In the genomic region with DNA sequence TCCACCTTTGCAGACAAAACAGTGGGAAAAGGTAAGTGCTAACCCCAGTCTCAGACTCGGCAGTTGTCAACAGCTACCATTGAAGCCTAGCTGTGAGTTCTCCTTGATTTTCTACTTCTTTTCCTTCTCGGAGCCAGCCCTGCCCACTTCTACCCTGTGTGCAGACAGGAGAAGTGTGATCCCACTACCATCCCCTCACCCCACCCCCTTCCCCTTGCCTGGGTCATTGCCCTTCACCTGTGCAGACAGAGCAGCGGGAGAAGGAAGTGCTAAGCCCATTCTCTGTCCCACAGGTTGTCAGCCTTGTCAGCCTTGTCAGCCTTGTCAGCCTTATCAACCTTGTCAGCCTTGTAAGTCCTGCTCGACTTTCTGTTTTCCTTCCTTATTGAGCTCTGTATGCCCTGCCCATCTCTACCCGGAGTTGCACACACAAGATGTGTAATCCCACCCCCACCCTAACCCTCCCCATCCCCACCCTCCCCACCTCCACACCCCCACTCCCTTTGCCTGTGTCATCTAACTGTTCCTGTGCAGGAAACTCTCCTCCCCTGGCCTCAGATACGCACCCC, we compare ENCODE assay signal across 25 mouse cellular contexts. TPM values are rescaled to one million over a fixed set of nuclear protein-coding genes. Genes with fewer than 3 reads are reported as not detected.
DNase-seq lines count a peak whose midpoint lies in the region; ATAC-seq and TF ChIP-seq lines count a peak whose summit lies in the region.
"Had no signal": no experiment of that assay in that cellular context is flagged by ENCODE, and none has a peak within 500 bp of the region (broad histone marks: within the 10 kb centered on the region; RNA-seq: fewer than 3 reads in every experiment).

No protein-coding gene starts in this region.

- TF ChIP-seq POLR2A in MEL (IDR thresholded peaks at IDR 0.05; ENCODE audit: control insufficient read depth in 1 of 2, insufficient read depth in 1 of 2, low read depth in 1 of 2, low read length in 2 of 2, poor library complexity in 1 of 2), result no peak

- H3K79me2 ChIP-seq in MEL (ENCODE audit: control insufficient read depth, insufficient read depth, low read length, poor library complexity), result no peaks in the 10 kb centered on the region

- H3K9ac ChIP-seq in MEL (ENCODE audit: control insufficient read depth, low read depth, low read length, poor library complexity, severe bottlenecking), result no peak overlapping the region
- 0 out of 2 replicates have a peak overlapping the region, but pooled peaks have one; percentile 6 for H3K9ac ChIP-seq in liver, embryonic 12.5 days
- H3K9ac ChIP-seq in midbrain, embryonic 14.5 days (replicated peaks; ENCODE audit: low read length), result no peak overlapping the region
- H3K9ac ChIP-seq: embryonic facial prominence, embryonic 12.5 days; heart, embryonic 15.5 days; neural tube, embryonic 13.5 days had no signal

- WGBS in liver, embryonic 12.5 days (ENCODE audit: insufficient replicate concordance), result 9% methylated on average over 6 of the region's 6 CpGs
- 68% methylated on average over 6 of the region's 6 CpGs for WGBS in midbrain, embryonic 14.5 days

- peak; percentile 26 to 27; a peak in 2 of 4 replicates for ATAC-seq in hematopoietic stem cell, adult 5-6 weeks (replicated peaks in 1 of 2; ENCODE audit: insufficient read depth in 1 of 2, low FRiP score in 2 of 2, low TSS enrichment in 1 of 2, low read depth in 1 of 2, poor library complexity in 2 of 2, severe bottlenecking in 2 of 2)
- peak; percentile 85 for ATAC-seq in liver, embryonic 12.5 days
- ATAC-seq in megakaryocyte-erythroid progenitor cell, adult 5-6 weeks (replicated peaks; ENCODE audit: low FRiP score, low TSS enrichment, poor library complexity, severe bottlenecking), result peak; percentile 46
- no peak for ATAC-seq in midbrain, embryonic 14.5 days (ENCODE audit: low FRiP score, low TSS enrichment)
- ATAC-seq: forebrain, embryonic 16.5 days had no signal

- TF ChIP-seq EP300 in MEL (IDR thresholded peaks at IDR 0.05; ENCODE audit: low read depth in 1 of 2, low read length in 2 of 2), result no peak

- TF ChIP-seq CTCF in MEL (IDR thresholded peaks at IDR 0.05 in 2 of 3, conservative IDR thresholded peaks at IDR 0.05 in 1 of 3; ENCODE audit: control insufficient read depth in 1 of 3, insufficient read depth in 1 of 3, low read depth in 2 of 3, low read length in 3 of 3, poor library complexity in 1 of 3, severe bottlenecking in 1 of 3), result no peak

- DNase-seq in MEL (ENCODE audit: low read depth, low spot score), result peak; percentile 44
- DNase-seq in kidney, postnatal 14 days, result no peak
- DNase-seq in cerebellum, adult 9-11 months, result no peak
- no peak for DNase-seq in lung, postnatal 25 days (ENCODE audit: low spot score)
- no peak for DNase-seq in midbrain, embryonic 14.5 days
- DNase-seq: adrenal gland, adult 8-10 months; cerebellum, adult 9-10 months; gastrocnemius, postnatal 25 days; kidney, adult 18-20 months; kidney, postnatal 10 days; left cerebral cortex, postnatal 4 days; lung, postnatal 10 days had no signal

- no peak overlapping the region for H3K4me3 ChIP-seq in MEL (ENCODE audit: control insufficient read depth in 1 of 2, insufficient read depth in 1 of 2, low read depth in 2 of 2, low read length in 2 of 2)
- no peak overlapping the region for H3K4me3 ChIP-seq in liver, embryonic 12.5 days
- no peak overlapping the region for H3K4me3 ChIP-seq in midbrain, embryonic 14.5 days (replicated peaks; ENCODE audit: low read depth, low read length)
- H3K4me3 ChIP-seq: embryonic facial prominence, embryonic 12.5 days; heart, embryonic 15.5 days; midbrain, embryonic 10.5 days; neural tube, embryonic 13.5 days had no signal

- H3K27ac ChIP-seq in MEL (ENCODE audit: control insufficient read depth, low read depth, low read length), result no peak overlapping the region
- H3K27ac ChIP-seq in liver, embryonic 12.5 days, result peak overlapping the region; percentile 11; the same call in 1 of the 2 replicates
- no peak overlapping the region for H3K27ac ChIP-seq in midbrain, embryonic 14.5 days (replicated peaks; ENCODE audit: low read depth, low read length)
- H3K27ac ChIP-seq: embryonic facial prominence, embryonic 12.5 days; heart, embryonic 15.5 days; midbrain, embryonic 10.5 days; neural tube, embryonic 13.5 days had no signal

- H3K4me2 ChIP-seq in liver, embryonic 12.5 days, result peak overlapping the region; percentile 46
- no peak overlapping the region for H3K4me2 ChIP-seq in midbrain, embryonic 14.5 days (ENCODE audit: low read length)
- H3K4me2 ChIP-seq: embryonic facial prominence, embryonic 12.5 days; heart, embryonic 15.5 days; neural tube, embryonic 13.5 days had no signal

- H3K27me3 ChIP-seq in MEL (ENCODE audit: control insufficient read depth in 1 of 2, insufficient read depth in 2 of 2, low read length in 2 of 2), result peaks cover 2 to 3% of the 10 kb centered on the region in 2 experiments
- H3K27me3 ChIP-seq in liver, embryonic 12.5 days (replicated peaks), result no peaks in the 10 kb centered on the region
- H3K27me3 ChIP-seq in midbrain, embryonic 14.5 days (ENCODE audit: control insufficient read depth, insufficient read depth, low read length), result no peaks in the 10 kb centered on the region
- H3K27me3 ChIP-seq: embryonic facial prominence, embryonic 12.5 days; heart, embryonic 15.5 days; neural tube, embryonic 13.5 days had no signal

- no peaks in the 10 kb centered on the region for H3K36me3 ChIP-seq in MEL (ENCODE audit: control insufficient read depth in 1 of 2, insufficient read depth in 2 of 2, low read length in 2 of 2)
- H3K36me3 ChIP-seq in liver, embryonic 12.5 days, result no peaks in the 10 kb centered on the region
- no peaks in the 10 kb centered on the region for H3K36me3 ChIP-seq in midbrain, embryonic 14.5 days (ENCODE audit: control insufficient read depth, insufficient read depth, low read length)
- H3K36me3 ChIP-seq: embryonic facial prominence, embryonic 12.5 days; heart, embryonic 15.5 days; midbrain, embryonic 10.5 days; neural tube, embryonic 13.5 days had no signal

- H3K9me3 ChIP-seq in MEL (replicated peaks; ENCODE audit: insufficient read depth, low read length), result no peaks in the 10 kb centered on the region
- H3K9me3 ChIP-seq in liver, embryonic 12.5 days (replicated peaks), result no peaks in the 10 kb centered on the region
- no peaks in the 10 kb centered on the region for H3K9me3 ChIP-seq in midbrain, embryonic 14.5 days (ENCODE audit: control insufficient read depth, low read length)
- H3K9me3 ChIP-seq: embryonic facial prominence, embryonic 12.5 days; heart, embryonic 15.5 days; midbrain, embryonic 10.5 days; neural tube, embryonic 13.5 days had no signal

- no peaks in the 10 kb centered on the region for H3K4me1 ChIP-seq in MEL (ENCODE audit: control insufficient read depth in 1 of 2, insufficient read depth in 2 of 2, low read length in 2 of 2)
- H3K4me1 ChIP-seq in liver, embryonic 12.5 days, result peaks cover 40% of the 10 kb centered on the region
- no peaks in the 10 kb centered on the region for H3K4me1 ChIP-seq in midbrain, embryonic 14.5 days (ENCODE audit: control insufficient read depth, insufficient read depth, low read length)
- H3K4me1 ChIP-seq: embryonic facial prominence, embryonic 12.5 days; heart, embryonic 15.5 days; midbrain, embryonic 10.5 days; neural tube, embryonic 13.5 days had no signal

- no peak for TF ChIP-seq RAD21 in MEL (IDR thresholded peaks at IDR 0.05; ENCODE audit: low read depth, low read length)

TF ChIP-seq in MEL, 35 proteins besides CTCF, POLR2A, EP300 and RAD21 (continues in another document):
- TF ChIP-seq NELFE (IDR thresholded peaks at IDR 0.05; ENCODE audit: low read depth, low read length) (no peak), NRF1 (IDR thresholded peaks at IDR 0.05; ENCODE audit: insufficient read depth, low read depth, low read length, poor library complexity, severe bottlenecking) (no peak), BHLHE40 (IDR thresholded peaks at IDR 0.05; ENCODE audit: borderline replicate concordance, low read depth, low read length) (no peak), TBP (IDR thresholded peaks at IDR 0.05; ENCODE audit: low read depth, low read length) (no peak), JUND (IDR thresholded peaks at IDR 0.05; ENCODE audit: low read depth, low read length) (no peak), HCFC1 (IDR thresholded peaks at IDR 0.05; ENCODE audit: low read depth, low read length) (no peak), TAL1 (IDR thresholded peaks at IDR 0.05; ENCODE audit: low read length) (no peak), E2F4 (IDR thresholded peaks at IDR 0.05; ENCODE audit: borderline replicate concordance, low read depth, low read length) (no peak), TCF12 (IDR thresholded peaks at IDR 0.05; ENCODE audit: low read depth, low read length) (no peak), KAT2A (conservative IDR thresholded peaks at IDR 0.05; ENCODE audit: low read depth, low read length) (no peak), POLR2AphosphoS2 (IDR thresholded peaks at IDR 0.05; ENCODE audit: low read length) (no peak), MYB (IDR thresholded peaks at IDR 0.05; ENCODE audit: low read depth, low read length) (no peak), SMC3 (IDR thresholded peaks at IDR 0.05; ENCODE audit: low read depth, low read length) (no peak), ETS1 (IDR thresholded peaks at IDR 0.05; ENCODE audit: low read depth, low read length) (no peak), CHD1 (IDR thresholded peaks at IDR 0.05; ENCODE audit: low read depth, low read length) (no peak), GATA1 (IDR thresholded peaks at IDR 0.05; ENCODE audit: low read depth, low read length) (no peak)

RNA-seq across cellular contexts. Expression of gene Btnl4, which starts 28.6 kb away (rescaled TPM):
- total RNA-seq in MEL (2012; rRNA removed), result not detected in 2 replicates
- polyA plus RNA-seq in MEL (2012; ENCODE audit: insufficient read depth in 1 of 2, insufficient read length in 2 of 2, low read depth in 1 of 2, low replicate concordance in 2 of 2, missing spikeins in 1 of 2), result not detected
- not detected in 2 replicates for total RNA-seq in hematopoietic stem cell, adult 5-6 weeks (2017)
- not detected in 2 replicates for polyA plus RNA-seq in liver, embryonic 12.5 days (2016; fragmentation: Nextera tagmentation; extraction: Ambion mirVana)
- total RNA-seq in megakaryocyte-erythroid progenitor cell, adult 5-6 weeks (2014; fragmentation: Nextera tagmentation), result not detected in 2 replicates
- total RNA-seq in megakaryocyte-erythroid progenitor cell, adult 5-6 weeks (2017), result not detected in 2 replicates
- not detected in 2 replicates for polyA plus RNA-seq in midbrain, embryonic 14.5 days (2014; fragmentation: Nextera tagmentation; extraction: Ambion mirVana)
- total RNA-seq: adrenal gland, adult 8-10 months; gastrocnemius, postnatal 25 days; heart, adult 8-10 months; layer of hippocampus, adult 8-10 months; left cerebral cortex, adult 18-20 months; left cerebral cortex, postnatal 4 days had no signal
- polyA plus RNA-seq: embryonic facial prominence, embryonic 12.5 days; forebrain, embryonic 16.5 days; heart, embryonic 15.5 days; hindbrain, embryonic 11.5 days; liver, adult 2 months; midbrain, embryonic 10.5 days; neural tube, embryonic 13.5 days had no signal

RNA-seq across cellular contexts. Expression of gene BC051142, which starts 49.9 kb away (rescaled TPM):
- not detected in 2 replicates for total RNA-seq in MEL (2012; rRNA removed)
- polyA plus RNA-seq in MEL (2012; ENCODE audit: insufficient read depth in 1 of 2, insufficient read length in 2 of 2, low read depth in 1 of 2, low replicate concordance in 2 of 2, missing spikeins in 1 of 2), result under 1 TPM in 1 of 2 experiments, not detected in 1; 0.06 TPM
- total RNA-seq in hematopoietic stem cell, adult 5-6 weeks (2017), result 1.2 and 8.6 TPM in 2 replicates
- polyA plus RNA-seq in liver, embryonic 12.5 days (2016; fragmentation: Nextera tagmentation; extraction: Ambion mirVana), result 0.18 and 0.31 TPM in 2 replicates
- 5.4 and 7.7 TPM in 2 replicates for total RNA-seq in megakaryocyte-erythroid progenitor cell, adult 5-6 weeks (2014; fragmentation: Nextera tagmentation)
- 1.4 and 4.7 TPM in 2 replicates for total RNA-seq in megakaryocyte-erythroid progenitor cell, adult 5-6 weeks (2017)
- polyA plus RNA-seq in midbrain, embryonic 14.5 days (2014; fragmentation: Nextera tagmentation; extraction: Ambion mirVana), result 5.8 and 6.2 TPM in 2 replicates
- total RNA-seq: gastrocnemius, postnatal 25 days; liver, adult 2 months had no signal
- polyA plus RNA-seq: heart, embryonic 15.5 days had no signal
